Mouse (Mus musculus): Measurements from ENCODE around the gene Osbpl9. TPM values are rescaled to one million over a fixed set of nuclear protein-coding genes. Genes with fewer than 3 reads are reported as not detected.

Osbpl9 gene
- polyA plus RNA-seq, 1 experiment from 2014 or later = 75.8 TPM

GRCm38 (mm10) chr4:109106034-109106433 lies 96.0 kb downstream of the Osbpl9 start:
- 89% methylated on average over 3 of the region's 3 CpGs for WGBS
- H3K9me3 ChIP-seq (ENCODE audit: control insufficient read depth, low read length) = no peaks in the 10 kb centered on the region
- H3K4me1 ChIP-seq (ENCODE audit: control insufficient read depth, insufficient read depth, low read length) = no peaks in the 10 kb centered on the region
- H3K4me3 ChIP-seq (ENCODE audit: low read depth, low read length) = no peak overlapping the region
- no peak overlapping the region for H3K27ac ChIP-seq (ENCODE audit: low read depth, low read length)
- no peaks in the 10 kb centered on the region for H3K36me3 ChIP-seq (ENCODE audit: control insufficient read depth, insufficient read depth, low read length)
- H3K27me3 ChIP-seq (ENCODE audit: control insufficient read depth, insufficient read depth, low read length) = no peaks in the 10 kb centered on the region
- no peak for DNase-seq (ENCODE audit: low spot score, missing footprints)
- no peak overlapping the region for H3K4me2 ChIP-seq
- ATAC-seq (ENCODE audit: low FRiP score) = no peak
- H3K9ac ChIP-seq (ENCODE audit: low read length) = no peak overlapping the region

DNA sequence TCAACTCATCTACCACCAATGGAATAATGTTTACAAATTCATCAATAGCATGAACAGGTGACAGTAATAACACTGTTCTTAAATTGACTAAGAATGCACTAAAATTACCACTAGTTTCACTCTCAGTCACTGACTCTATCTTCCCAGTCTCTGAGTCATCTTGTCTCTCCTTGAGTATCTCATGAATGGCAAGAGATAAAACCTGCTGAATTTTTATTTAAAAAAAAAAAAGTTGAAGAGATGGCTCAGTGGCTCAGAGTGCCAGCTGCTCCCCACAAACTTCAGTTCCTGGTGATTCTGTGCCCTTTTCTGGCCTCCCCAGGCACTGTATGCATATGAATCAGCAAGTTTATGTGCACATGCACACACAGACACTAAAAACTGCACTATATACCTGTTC lies 96.8 kb downstream of the Osbpl9 start:
- Histone ChIP-seq H3K4me1 (ENCODE audit: control insufficient read depth, insufficient read depth, low read length) (no peaks in the 10 kb centered on the region), H3K9ac (ENCODE audit: low read length) (no peak overlapping the region), H3K36me3 (ENCODE audit: control insufficient read depth, insufficient read depth, low read length) (no peaks in the 10 kb centered on the region), H3K9me3 (ENCODE audit: control insufficient read depth, low read length) (no peaks in the 10 kb centered on the region), H3K4me2 (no peak overlapping the region), H3K27me3 (ENCODE audit: control insufficient read depth, insufficient read depth, low read length) (no peaks in the 10 kb centered on the region), H3K27ac (ENCODE audit: low read depth, low read length) (no peak overlapping the region), H3K4me3 (ENCODE audit: low read depth, low read length) (no peak overlapping the region)
- ATAC-seq (ENCODE audit: low FRiP score) (no peak), DNase-seq (ENCODE audit: low spot score, missing footprints) (no peak)

DNA sequence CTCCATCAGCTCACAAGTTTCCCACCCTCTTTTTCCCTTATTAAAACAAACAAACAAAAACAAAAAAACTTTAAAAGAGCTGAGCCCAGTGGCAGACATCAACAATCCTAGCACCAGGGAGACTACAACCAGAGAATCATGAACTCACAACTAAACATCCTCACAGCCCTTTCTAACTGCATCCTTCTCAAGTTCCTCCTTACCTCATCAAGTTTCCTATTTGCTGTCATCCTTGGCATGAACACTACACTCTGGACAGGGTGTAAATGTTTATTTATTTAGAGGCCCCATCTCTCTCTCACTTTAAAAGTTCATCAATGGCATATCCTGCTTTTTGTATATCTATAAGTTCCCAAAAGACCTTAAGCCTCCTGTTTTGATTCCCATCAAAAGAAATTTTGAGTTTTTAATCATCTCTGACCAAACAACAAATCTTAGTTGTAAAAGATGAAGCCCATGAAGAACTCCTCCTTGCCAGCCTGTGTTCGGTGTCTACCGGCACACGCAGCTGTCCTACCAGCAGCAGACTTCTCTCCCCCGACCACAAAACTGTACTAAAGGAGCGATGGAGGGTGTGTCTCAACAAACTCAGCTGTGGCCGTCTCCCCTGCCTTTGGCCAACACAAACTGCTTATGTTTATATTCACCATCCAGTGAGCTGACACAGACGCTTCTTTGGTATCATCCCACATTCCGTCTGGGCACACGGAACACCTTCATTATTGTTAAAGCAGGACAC lies 98.8 kb downstream of the Osbpl9 start:
- Histone ChIP-seq H3K4me1 (ENCODE audit: control insufficient read depth, insufficient read depth, low read length) (no peaks in the 10 kb centered on the region), H3K4me3 (ENCODE audit: low read depth, low read length) (no peak overlapping the region), H3K4me2 (no peak overlapping the region), H3K9ac (ENCODE audit: low read length) (no peak overlapping the region), H3K36me3 (ENCODE audit: control insufficient read depth, insufficient read depth, low read length) (no peaks in the 10 kb centered on the region), H3K27me3 (ENCODE audit: control insufficient read depth, insufficient read depth, low read length) (no peaks in the 10 kb centered on the region), H3K27ac (ENCODE audit: low read depth, low read length) (no peak overlapping the region), H3K9me3 (ENCODE audit: control insufficient read depth, low read length) (no peaks in the 10 kb centered on the region)
- no peak for ATAC-seq (ENCODE audit: low FRiP score)
- DNase-seq (ENCODE audit: low spot score, missing footprints) = no peak
- 81% methylated on average over 9 of the region's 9 CpGs for WGBS

- H3K9ac ChIP-seq (ENCODE audit: low read length) = no peak overlapping the region
- no peak overlapping the region for H3K27ac ChIP-seq (ENCODE audit: low read depth, low read length)
- H3K4me1 ChIP-seq (ENCODE audit: control insufficient read depth, insufficient read depth, low read length) = no peaks in the 10 kb centered on the region
- no peak for DNase-seq (ENCODE audit: low spot score, missing footprints)
- H3K4me2 ChIP-seq = no peak overlapping the region
- 93% methylated on average over 5 of the region's 5 CpGs for WGBS
- H3K36me3 ChIP-seq (ENCODE audit: control insufficient read depth, insufficient read depth, low read length) = no peaks in the 10 kb centered on the region
- no peak overlapping the region for H3K4me3 ChIP-seq (ENCODE audit: low read depth, low read length)
- no peaks in the 10 kb centered on the region for H3K27me3 ChIP-seq (ENCODE audit: control insufficient read depth, insufficient read depth, low read length)
- no peak for ATAC-seq (ENCODE audit: low FRiP score)
- H3K9me3 ChIP-seq (ENCODE audit: control insufficient read depth, low read length) = no peaks in the 10 kb centered on the region
Observed at GRCm38 (mm10) chr4:109102574-109102973, 99.5 kb downstream of the Osbpl9 start.

- Histone ChIP-seq H3K27ac (ENCODE audit: low read depth, low read length) (no peak overlapping the region), H3K9ac (ENCODE audit: low read length) (no peak overlapping the region), H3K4me3 (ENCODE audit: low read depth, low read length) (no peak overlapping the region), H3K4me2 (no peak overlapping the region), H3K4me1 (ENCODE audit: control insufficient read depth, insufficient read depth, low read length) (no peaks in the 10 kb centered on the region), H3K9me3 (ENCODE audit: control insufficient read depth, low read length) (no peaks in the 10 kb centered on the region), H3K27me3 (ENCODE audit: control insufficient read depth, insufficient read depth, low read length) (no peaks in the 10 kb centered on the region), H3K36me3 (ENCODE audit: control insufficient read depth, insufficient read depth, low read length) (no peaks in the 10 kb centered on the region)
- DNase-seq (ENCODE audit: low spot score, missing footprints) = no peak
- WGBS = 89% methylated on average over 3 of the region's 3 CpGs
- no peak for ATAC-seq (ENCODE audit: low FRiP score)
Observed at GRCm38 (mm10) chr4:109098861-109099260, 103.2 kb downstream of the Osbpl9 start.

DNA sequence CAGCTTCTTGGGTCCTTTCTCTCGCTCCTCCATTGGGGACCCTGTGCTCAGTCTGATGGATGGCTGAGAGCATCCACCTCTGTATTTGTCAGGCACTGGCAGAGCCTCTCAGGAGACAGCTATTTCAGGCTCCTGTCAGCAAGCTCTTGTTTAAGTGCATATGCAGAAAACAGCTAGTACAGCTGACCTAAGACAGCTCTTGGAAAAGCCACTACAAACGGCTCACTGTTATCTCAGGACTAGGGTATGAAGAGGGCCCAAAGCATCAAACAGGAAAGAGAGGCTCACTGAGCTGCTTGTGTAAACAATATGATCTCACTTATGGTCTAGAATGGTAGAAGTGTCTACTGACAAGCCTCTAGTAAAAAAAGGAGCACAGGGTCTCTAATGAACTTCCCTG lies 107.8 kb downstream of the Osbpl9 start:
- H3K4me1 ChIP-seq (ENCODE audit: control insufficient read depth, insufficient read depth, low read length) = no peaks in the 10 kb centered on the region
- DNase-seq (ENCODE audit: low spot score, missing footprints) = no peak
- 71% methylated on average over 2 of the region's 2 CpGs for WGBS
- no peak overlapping the region for H3K9ac ChIP-seq (ENCODE audit: low read length)
- no peak for ATAC-seq (ENCODE audit: low FRiP score)
- H3K4me3 ChIP-seq (ENCODE audit: low read depth, low read length) = no peak overlapping the region
- no peak overlapping the region for H3K27ac ChIP-seq (ENCODE audit: low read depth, low read length)
- no peaks in the 10 kb centered on the region for H3K27me3 ChIP-seq (ENCODE audit: control insufficient read depth, insufficient read depth, low read length)
- no peaks in the 10 kb centered on the region for H3K9me3 ChIP-seq (ENCODE audit: control insufficient read depth, low read length)
- no peak overlapping the region for H3K4me2 ChIP-seq
- H3K36me3 ChIP-seq (ENCODE audit: control insufficient read depth, insufficient read depth, low read length) = no peaks in the 10 kb centered on the region

GRCm38 (mm10) chr4:109092344-109092743 lies 109.7 kb downstream of the Osbpl9 start:
- Histone ChIP-seq H3K27ac (ENCODE audit: low read depth, low read length) (no peak overlapping the region), H3K4me1 (ENCODE audit: control insufficient read depth, insufficient read depth, low read length) (no peaks in the 10 kb centered on the region), H3K27me3 (ENCODE audit: control insufficient read depth, insufficient read depth, low read length) (no peaks in the 10 kb centered on the region), H3K9ac (ENCODE audit: low read length) (no peak overlapping the region), H3K4me3 (ENCODE audit: low read depth, low read length) (no peak overlapping the region), H3K9me3 (ENCODE audit: control insufficient read depth, low read length) (no peaks in the 10 kb centered on the region), H3K4me2 (no peak overlapping the region), H3K36me3 (ENCODE audit: control insufficient read depth, insufficient read depth, low read length) (no peaks in the 10 kb centered on the region)
- DNase-seq (ENCODE audit: low spot score, missing footprints) (no peak), ATAC-seq (ENCODE audit: low FRiP score) (no peak)
- WGBS = 97% methylated on average over 5 of the region's 5 CpGs

DNA sequence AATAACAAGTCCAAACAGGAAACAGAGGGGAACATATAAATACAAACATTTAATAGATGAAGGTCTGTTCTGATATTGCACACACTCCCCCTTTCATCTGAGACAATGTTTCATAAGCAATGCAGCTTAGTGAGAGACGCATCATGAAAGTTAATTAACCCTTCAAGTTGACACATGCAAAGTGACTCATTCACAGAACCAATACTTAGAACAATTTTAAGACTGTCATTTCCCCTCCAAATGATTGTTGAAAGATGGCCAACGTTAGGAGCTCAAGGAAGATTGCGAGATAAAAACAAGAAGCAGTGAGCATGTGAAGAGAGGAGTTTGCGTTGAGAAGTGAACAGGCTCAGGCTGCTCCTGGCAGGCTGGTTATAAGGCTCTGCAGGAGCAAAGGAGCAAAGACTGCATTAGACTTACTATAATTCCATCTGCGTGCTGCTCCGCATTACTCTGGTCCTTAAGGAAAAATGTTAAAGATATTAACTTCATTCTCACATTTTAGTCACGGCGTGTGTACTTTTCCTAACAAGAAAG lies 110.8 kb downstream of the Osbpl9 start:
- Histone ChIP-seq H3K36me3 (ENCODE audit: control insufficient read depth, insufficient read depth, low read length) (no peaks in the 10 kb centered on the region), H3K9me3 (ENCODE audit: control insufficient read depth, low read length) (no peaks in the 10 kb centered on the region), H3K4me3 (ENCODE audit: low read depth, low read length) (no peak overlapping the region), H3K27ac (ENCODE audit: low read depth, low read length) (no peak overlapping the region), H3K4me2 (no peak overlapping the region), H3K9ac (ENCODE audit: low read length) (no peak overlapping the region), H3K27me3 (ENCODE audit: control insufficient read depth, insufficient read depth, low read length) (no peaks in the 10 kb centered on the region), H3K4me1 (ENCODE audit: control insufficient read depth, insufficient read depth, low read length) (no peaks in the 10 kb centered on the region)
- ATAC-seq (ENCODE audit: low FRiP score) (no peak), DNase-seq (ENCODE audit: low spot score, missing footprints) (no peak)
- WGBS = 91% methylated on average over 8 of the region's 8 CpGs

DNA sequence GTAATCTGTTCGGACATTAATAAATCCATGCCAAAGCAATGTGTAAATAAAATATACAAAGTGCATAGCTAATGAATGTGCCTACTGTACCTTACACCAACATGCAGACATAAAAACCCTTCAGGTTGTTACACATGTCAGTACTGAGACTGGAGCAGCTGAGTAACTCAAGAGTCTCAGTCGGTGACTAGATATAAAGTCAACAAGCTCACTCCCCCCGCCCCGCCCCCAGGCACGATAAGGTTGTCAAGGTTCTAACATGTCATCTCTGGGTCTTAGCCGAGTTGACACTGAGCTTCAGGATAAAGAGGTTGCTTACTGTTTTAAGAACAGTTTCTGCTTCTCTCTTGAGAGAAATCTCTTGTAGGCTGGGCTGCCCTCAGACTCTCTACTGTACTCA lies 112.1 kb downstream of the Osbpl9 start:
- Histone ChIP-seq H3K9me3 (ENCODE audit: control insufficient read depth, low read length) (no peaks in the 10 kb centered on the region), H3K36me3 (ENCODE audit: control insufficient read depth, insufficient read depth, low read length) (no peaks in the 10 kb centered on the region), H3K9ac (ENCODE audit: low read length) (no peak overlapping the region), H3K4me2 (no peak overlapping the region), H3K4me1 (ENCODE audit: control insufficient read depth, insufficient read depth, low read length) (no peaks in the 10 kb centered on the region), H3K27me3 (ENCODE audit: control insufficient read depth, insufficient read depth, low read length) (no peaks in the 10 kb centered on the region), H3K4me3 (ENCODE audit: low read depth, low read length) (no peak overlapping the region), H3K27ac (ENCODE audit: low read depth, low read length) (no peak overlapping the region)
- ATAC-seq (ENCODE audit: low FRiP score) = no peak
- WGBS = 88% methylated on average over 6 of the region's 6 CpGs
- no peak for DNase-seq (ENCODE audit: low spot score, missing footprints)
